Comparison of ENCODE assay signal across 8 mouse cellular contexts in genomic region chr12:98577861-98578360, GRCm38 (mm10). TPM values are rescaled to one million over a fixed set of nuclear protein-coding genes. Genes with fewer than 3 reads are reported as not detected.
DNase-seq lines count a peak whose midpoint lies in the region; ATAC-seq and TF ChIP-seq lines count a peak whose summit lies in the region.

Kcnk10 (minus strand) TSS chr12:98578310.

- peaks cover 54% of the 10 kb centered on the region for H3K27me3 ChIP-seq in kidney, embryonic 16.5 days (ENCODE audit: insufficient read depth, low read length)
- H3K27me3 ChIP-seq in ES-Bruce4 (ENCODE audit: control insufficient read depth, insufficient read depth, low read length, poor library complexity, severe bottlenecking), result peaks cover 7% of the 10 kb centered on the region; the same call in 1 of the 2 replicates
- H3K27me3 ChIP-seq in hindbrain, embryonic 11.5 days (ENCODE audit: control insufficient read depth, insufficient read depth, low read length), result no peaks in the 10 kb centered on the region
- H3K27me3 ChIP-seq in stomach, embryonic 15.5 days (replicated peaks), result peaks cover 51% of the 10 kb centered on the region

- intact Hi-C loops in gastrocnemius, postnatal 36 days (cut with DNase I), result no loop called here

- H3K4me1 ChIP-seq in kidney, embryonic 16.5 days (ENCODE audit: insufficient read depth, low read length), result 0 out of 2 replicates have a peak, but pooled peaks cover 3% of the 10 kb centered on the region
- no peaks in the 10 kb centered on the region for H3K4me1 ChIP-seq in ES-Bruce4 (ENCODE audit: control insufficient read depth, insufficient read depth, low read length)
- H3K4me1 ChIP-seq in cortical plate, adult 2 months (ENCODE audit: control insufficient read depth, insufficient read depth, low read length), result no peaks in the 10 kb centered on the region
- H3K4me1 ChIP-seq in hindbrain, embryonic 11.5 days (replicated peaks; ENCODE audit: control insufficient read depth, insufficient read depth, low read length), result 0 out of 2 replicates have a peak, but pooled peaks cover 2% of the 10 kb centered on the region
- H3K4me1 ChIP-seq in stomach, embryonic 15.5 days, result no peaks in the 10 kb centered on the region

- TF ChIP-seq CTCF in ES-Bruce4 (IDR thresholded peaks at IDR 0.05; ENCODE audit: low read depth, low read length), result no peak
- TF ChIP-seq CTCF in cortical plate, adult 2 months (IDR thresholded peaks at IDR 0.05; ENCODE audit: extremely low read depth, insufficient read depth, low read length), result no peak

- WGBS in kidney, embryonic 16.5 days, result under 1% methylated on average over 22 of the region's 22 CpGs
- under 1% methylated on average over 22 of the region's 22 CpGs for WGBS in hindbrain, embryonic 11.5 days
- WGBS in stomach, embryonic 15.5 days, result under 1% methylated on average over 22 of the region's 22 CpGs

- no peak for TF ChIP-seq EP300 in ES-Bruce4 (IDR thresholded peaks at IDR 0.05; ENCODE audit: insufficient read depth, low read depth, low read length)

- no peak for DNase-seq in kidney, adult 18-20 months
- peak; percentile 66 for DNase-seq in hindbrain, embryonic 11.5 days (ENCODE audit: low spot score)
- DNase-seq in gastrocnemius, postnatal 36 days, result no peak

- TF ChIP-seq POLR2A in ES-Bruce4 (IDR thresholded peaks at IDR 0.05; ENCODE audit: insufficient read depth, low read length), result no peak
- TF ChIP-seq POLR2A in cortical plate, adult 2 months (IDR thresholded peaks at IDR 0.05; ENCODE audit: extremely low read depth, insufficient read depth, low read length), result no peak

- H3K9ac ChIP-seq in kidney, embryonic 16.5 days (replicated peaks; ENCODE audit: low read length), result peak within 1 kb of the TSS; percentile 40
- peak within 1 kb of the TSS; percentile 18; the same call in 1 of the 2 replicates for H3K9ac ChIP-seq in ES-Bruce4 (ENCODE audit: low read depth, poor library complexity, severe bottlenecking)
- peak within 1 kb of the TSS; percentile 77 for H3K9ac ChIP-seq in hindbrain, embryonic 11.5 days (ENCODE audit: low read depth, low read length)
- H3K9ac ChIP-seq in stomach, embryonic 15.5 days, result no peak within 1 kb of the TSS

- H3K27ac ChIP-seq in kidney, embryonic 16.5 days (ENCODE audit: low read length), result no peak within 1 kb of the TSS
- H3K27ac ChIP-seq in ES-Bruce4 (ENCODE audit: insufficient read depth, low read length), result no peak within 1 kb of the TSS
- H3K27ac ChIP-seq in cortical plate, adult 2 months (ENCODE audit: insufficient read depth, low read length), result no peak within 1 kb of the TSS
- H3K27ac ChIP-seq in hindbrain, embryonic 11.5 days (ENCODE audit: low read depth, low read length), result peak within 1 kb of the TSS; percentile 39; the same call in 1 of the 2 replicates
- no peak within 1 kb of the TSS for H3K27ac ChIP-seq in stomach, embryonic 15.5 days

- H3K9me3 ChIP-seq in kidney, embryonic 16.5 days (ENCODE audit: low read length), result no peaks in the 10 kb centered on the region
- no peaks in the 10 kb centered on the region for H3K9me3 ChIP-seq in ES-Bruce4 (replicated peaks; ENCODE audit: control insufficient read depth, insufficient read depth, low read length, poor library complexity, severe bottlenecking)
- H3K9me3 ChIP-seq in hindbrain, embryonic 11.5 days (ENCODE audit: control insufficient read depth, low read length), result no peaks in the 10 kb centered on the region
- H3K9me3 ChIP-seq in stomach, embryonic 15.5 days, result no peaks in the 10 kb centered on the region

- peak within 1 kb of the TSS; percentile 61 for H3K4me2 ChIP-seq in kidney, embryonic 16.5 days (replicated peaks; ENCODE audit: low read depth, low read length)
- H3K4me2 ChIP-seq in hindbrain, embryonic 11.5 days (replicated peaks; ENCODE audit: low read depth, low read length), result peak within 1 kb of the TSS; percentile 89
- peak within 1 kb of the TSS; percentile 29 for H3K4me2 ChIP-seq in stomach, embryonic 15.5 days

- peak within 1 kb of the TSS; percentile 38 for H3K4me3 ChIP-seq in kidney, embryonic 16.5 days (ENCODE audit: low read length)
- H3K4me3 ChIP-seq in ES-Bruce4 (ENCODE audit: low read depth, low read length), result peak within 1 kb of the TSS; percentile 54
- peak within 1 kb of the TSS; percentile 25 for H3K4me3 ChIP-seq in cortical plate, adult 2 months (ENCODE audit: insufficient read depth, low read length)
- peak within 1 kb of the TSS; percentile 42 for H3K4me3 ChIP-seq in hindbrain, embryonic 11.5 days (ENCODE audit: low read depth, low read length)
- peak within 1 kb of the TSS; percentile 8; the same call in 1 of the 2 replicates for H3K4me3 ChIP-seq in stomach, embryonic 15.5 days (replicated peaks)

- no peak for ATAC-seq in kidney, embryonic 16.5 days (ENCODE audit: low FRiP score, low TSS enrichment)
- no peak for ATAC-seq in hindbrain, embryonic 11.5 days (ENCODE audit: low FRiP score)
- peak; percentile 20; the same call in 1 of the 2 replicates for ATAC-seq in megakaryocyte progenitor cell, adult 5-6 weeks (replicated peaks; ENCODE audit: poor library complexity)
- no peak for ATAC-seq in stomach, embryonic 15.5 days (ENCODE audit: insufficient read depth, low FRiP score, low read depth)

- no peaks in the 10 kb centered on the region for H3K36me3 ChIP-seq in kidney, embryonic 16.5 days (ENCODE audit: insufficient read depth, low read length)
- no peaks in the 10 kb centered on the region for H3K36me3 ChIP-seq in ES-Bruce4 (ENCODE audit: control insufficient read depth, insufficient read depth, low read length, poor library complexity, severe bottlenecking)
- no peaks in the 10 kb centered on the region for H3K36me3 ChIP-seq in hindbrain, embryonic 11.5 days (ENCODE audit: control insufficient read depth, insufficient read depth, low read length)
- no peaks in the 10 kb centered on the region for H3K36me3 ChIP-seq in stomach, embryonic 15.5 days

RNA-seq across cellular contexts. Expression of gene Kcnk10, which starts in this region (rescaled TPM):
- polyA plus RNA-seq in kidney, embryonic 16.5 days (2015; fragmentation: Nextera tagmentation; extraction: Ambion mirVana), result 1.0 and 1.6 TPM in 2 replicates
- not detected in 2 replicates for polyA plus RNA-seq in ES-Bruce4 (2011; ENCODE audit: insufficient read depth, insufficient read length, low read depth, missing spikeins)
- polyA plus RNA-seq in cortical plate, adult 2 months (2012; rRNA removed), result 4.3 and 4.7 TPM in 2 replicates
- 36.5 and 40.3 TPM in 2 replicates for polyA plus RNA-seq in hindbrain, embryonic 11.5 days (2014; fragmentation: Nextera tagmentation; extraction: Ambion mirVana)
- not detected in 2 replicates for total RNA-seq in megakaryocyte progenitor cell, adult 5-6 weeks (2015)
- not detected in 2 replicates for total RNA-seq in megakaryocyte progenitor cell, adult 5-6 weeks (2017)
- polyA plus RNA-seq in stomach, embryonic 15.5 days (2015; fragmentation: Nextera tagmentation; extraction: Ambion mirVana), result 1.5 and 1.6 TPM in 2 replicates
- not detected for total RNA-seq in gastrocnemius, postnatal 36 days (2021)

Comparison
In these comparisons a context has a peak if more than half of its experiments do, and no peak if none do; other contexts are left out.
1. Peak in ATAC-seq in megakaryocyte progenitor cell, adult 5-6 weeks; RNA of the gene not detected or under 1 TPM.
2. H3K4me2 ChIP-seq: peak in every context shown above with its lines; median percentile 89 in hindbrain, embryonic 11.5 days; 61 in kidney, embryonic 16.5 days; 29 in stomach, embryonic 15.5 days.